Mouse (Mus musculus): ENCODE data around the gene Vta1.

Gene Vta1

DNA sequence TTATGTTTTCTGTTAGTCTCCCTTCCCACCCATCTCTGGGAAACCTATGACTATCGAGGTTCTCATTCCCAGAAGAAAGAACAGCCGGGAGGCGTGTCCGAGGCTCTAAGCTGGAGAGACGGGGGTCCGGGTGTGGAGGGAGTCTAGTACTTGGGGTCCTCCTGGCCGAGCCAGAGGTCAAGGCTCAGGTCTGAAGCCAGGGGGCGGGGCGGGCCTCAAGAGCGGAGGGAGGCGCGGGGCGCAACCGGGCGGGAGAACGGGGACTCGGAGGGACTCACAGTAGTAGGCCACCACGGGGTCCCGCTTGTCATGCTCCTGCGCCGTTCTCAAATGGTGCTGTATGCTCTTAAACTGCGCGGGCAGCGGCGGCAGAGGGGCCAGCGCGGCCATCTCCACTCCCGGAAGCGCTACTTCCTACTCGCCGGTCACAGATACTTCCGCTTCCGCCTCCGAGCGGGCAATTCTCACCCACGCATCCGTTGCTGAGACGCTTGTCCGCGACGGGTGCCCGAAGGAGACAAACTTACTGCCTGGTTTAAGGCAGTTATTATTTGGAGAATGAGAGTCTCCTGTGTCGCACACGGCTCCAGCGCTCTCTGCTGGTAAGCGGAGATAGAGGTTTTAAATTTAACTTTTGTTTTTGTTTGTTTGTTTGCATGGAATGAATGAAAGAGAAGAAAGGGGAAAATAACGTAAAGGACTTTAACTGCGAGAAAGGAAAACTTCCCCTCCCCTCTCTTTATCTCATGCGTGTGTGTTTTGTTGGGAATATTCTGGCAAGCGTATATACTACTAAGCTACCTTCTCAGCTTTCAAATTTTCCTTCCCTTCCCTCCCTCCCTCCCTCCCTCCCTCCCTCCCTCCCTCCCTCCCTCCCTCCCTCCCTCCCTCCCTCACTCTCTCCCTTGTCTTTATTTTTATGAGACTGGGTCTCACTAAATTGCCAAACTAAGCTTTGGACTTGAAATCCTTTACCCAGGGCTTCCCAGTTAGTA, at the start of gene Vta1, which contains the start of gene Nmbr:
TSS of gene Vta1 (minus strand) at position 489 of the 995 bp plus-strand sequence.
TSS of gene Nmbr (plus strand) at position 520 of the 995 bp plus-strand sequence.
- peak; percentile 97 for DNase-seq

DNA sequence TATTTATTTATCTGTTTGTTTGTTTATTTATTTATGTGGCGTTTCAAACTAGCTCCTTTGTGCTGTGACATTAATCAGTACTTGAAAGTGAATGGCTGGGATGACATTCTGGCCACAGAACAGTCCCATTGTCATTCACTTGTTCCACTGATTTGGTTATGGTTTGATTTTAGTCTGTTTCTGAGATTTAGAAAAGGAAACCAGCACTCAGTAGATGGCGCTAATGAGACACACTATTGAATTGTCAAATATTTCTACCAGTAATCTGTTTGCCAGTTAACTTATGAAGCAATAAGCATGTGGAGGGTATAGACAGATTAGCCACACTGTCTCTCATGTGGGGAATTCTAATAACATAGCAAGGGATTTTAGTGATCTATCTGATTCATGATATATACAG, 28.9 kb upstream of the Vta1 start:
- DNase-seq = peak; percentile 31

DNA sequence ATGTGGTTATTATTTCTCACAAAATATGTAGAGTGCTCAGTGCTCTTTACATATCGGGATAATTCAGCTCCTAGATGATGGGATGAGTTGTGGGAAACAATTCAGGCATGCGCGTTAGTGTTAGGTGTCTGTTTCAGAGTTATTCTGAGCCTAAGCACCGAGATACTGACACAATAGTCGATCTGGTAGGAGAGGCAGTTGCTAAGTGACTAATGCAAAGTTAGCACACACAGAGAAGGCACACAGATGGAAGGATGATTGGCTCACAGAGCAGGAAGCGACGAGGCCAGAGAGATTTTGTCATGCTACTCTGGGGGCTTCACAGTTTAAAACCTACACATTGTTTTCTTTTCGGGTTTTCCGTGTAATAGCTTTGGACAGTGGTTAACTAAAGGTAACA, 20.3 kb upstream of the Vta1 start:
- DNase-seq = no peak

DNA sequence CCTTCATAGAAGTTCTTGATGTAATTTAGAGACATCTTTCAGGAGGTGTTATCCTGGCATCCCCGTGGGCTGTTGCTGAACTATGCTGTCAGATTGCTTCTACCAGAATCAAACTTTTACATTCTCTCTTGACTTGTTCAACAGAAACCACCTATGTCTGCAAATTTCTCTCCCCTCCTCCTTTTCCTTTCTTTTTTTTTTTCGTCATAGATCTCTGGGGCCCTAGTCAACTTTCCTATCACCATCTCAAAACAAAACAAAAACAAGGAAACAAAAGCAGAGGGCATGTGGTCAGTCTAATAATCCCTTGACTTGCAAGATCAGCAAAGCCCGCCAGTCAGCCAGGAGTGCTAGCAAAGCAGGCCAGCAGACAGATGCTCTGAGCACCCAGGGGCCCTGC, 12.8 kb upstream of the Vta1 start, which contains the start of gene Gje1:
TSS of gene Gje1 (minus strand) at position 101 of the 400 bp plus-strand sequence.
- no peak for DNase-seq

DNA sequence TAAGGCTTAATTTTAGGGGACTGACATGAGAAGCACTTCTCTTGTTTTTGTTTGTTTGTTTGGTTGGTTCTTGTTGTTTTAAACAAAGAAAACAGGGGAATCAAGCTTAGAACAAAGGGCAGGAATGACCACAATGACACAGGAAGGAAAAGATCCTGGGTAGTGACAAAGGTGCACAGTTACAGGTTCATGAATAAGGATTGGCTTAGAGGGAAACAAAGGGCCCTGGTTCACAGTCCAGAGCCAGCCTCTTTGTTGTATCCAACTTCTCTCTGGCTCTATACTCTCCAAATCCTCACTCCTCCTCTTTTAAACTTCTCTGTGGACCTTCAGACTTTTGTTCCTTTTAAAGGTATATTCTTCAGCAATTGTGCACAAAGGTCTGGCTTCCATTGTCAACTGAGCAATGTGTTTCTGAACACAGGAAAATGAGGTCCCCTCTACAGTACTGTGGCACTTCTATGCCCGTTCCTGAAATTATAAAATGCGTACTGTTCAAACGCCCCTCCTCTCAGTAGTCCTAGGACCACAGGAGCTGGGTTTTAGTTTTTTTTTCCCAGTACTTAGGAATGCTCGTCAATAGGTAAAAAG, 1.4 kb downstream of the Vta1 start:
- DNase-seq = no peak

DNA sequence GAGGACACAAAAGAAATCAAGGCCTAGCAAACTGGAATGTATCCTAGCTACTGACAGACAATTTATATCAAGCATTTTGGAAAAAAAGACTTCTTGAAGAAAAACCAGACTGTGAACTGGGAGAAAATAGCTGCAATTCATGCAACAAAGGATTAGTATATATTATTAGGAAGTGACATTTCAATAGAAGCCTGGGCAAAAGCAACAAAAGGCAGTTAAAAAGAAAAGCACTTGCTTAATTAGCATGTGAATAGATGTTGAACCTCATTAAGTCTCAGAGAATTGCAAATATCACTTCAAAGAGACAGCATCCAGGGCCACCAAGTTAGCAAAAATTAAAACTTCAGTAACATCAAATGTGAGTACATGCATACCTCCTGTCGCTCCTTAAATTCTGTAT, 2.1 kb downstream of the Vta1 start:
- DNase-seq = no peak

DNA sequence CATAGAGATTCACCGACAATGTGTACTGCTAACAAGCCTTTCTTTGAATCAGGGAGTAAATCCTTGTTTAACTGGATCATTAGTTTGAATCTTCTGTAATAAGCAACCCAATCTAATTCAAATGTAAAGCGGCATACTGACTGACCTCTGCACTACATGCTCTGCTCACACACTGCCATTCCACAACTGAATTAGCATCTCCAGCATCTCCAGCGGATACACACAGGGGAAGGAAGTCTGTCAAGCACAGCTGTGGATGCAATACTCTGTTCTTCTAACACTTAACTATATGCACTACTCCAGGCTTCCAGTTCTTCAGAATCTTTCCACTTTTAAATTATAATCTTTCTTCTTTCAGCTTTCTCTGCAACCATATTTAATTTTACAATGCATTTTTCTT, 15.0 kb downstream of the Vta1 start:
- DNase-seq = no peak

DNA sequence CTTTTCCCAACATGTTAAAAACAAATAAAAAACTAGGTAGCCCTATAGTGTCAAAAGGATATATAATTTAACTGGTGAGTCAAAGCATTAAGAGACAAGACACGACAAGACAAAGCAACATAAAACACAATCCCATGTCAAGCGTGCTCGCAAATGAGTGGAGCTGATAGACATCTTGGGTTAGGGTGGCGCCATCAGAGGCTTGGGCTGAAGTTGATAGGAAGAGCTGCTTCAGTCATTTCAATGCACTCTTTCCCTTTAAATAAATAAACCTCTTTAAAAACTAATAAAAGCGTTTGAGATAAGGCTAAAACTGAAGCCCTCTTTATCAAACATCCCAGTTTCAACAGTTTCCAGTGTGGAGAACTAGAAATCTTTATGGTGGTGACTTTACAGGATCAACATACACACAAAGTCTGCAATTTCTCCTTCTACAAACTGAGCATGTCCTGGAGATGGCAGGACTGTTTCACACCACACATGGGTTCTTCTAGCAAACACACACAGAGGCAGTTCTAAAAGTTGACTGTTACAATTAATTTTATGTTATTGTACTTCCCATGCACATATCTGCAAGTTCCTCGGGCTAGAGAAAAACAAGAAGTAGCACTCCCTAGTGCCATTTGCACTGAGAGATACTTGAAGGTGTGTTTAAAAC, 16.4 kb downstream of the Vta1 start:
- DNase-seq = no peak

DNA sequence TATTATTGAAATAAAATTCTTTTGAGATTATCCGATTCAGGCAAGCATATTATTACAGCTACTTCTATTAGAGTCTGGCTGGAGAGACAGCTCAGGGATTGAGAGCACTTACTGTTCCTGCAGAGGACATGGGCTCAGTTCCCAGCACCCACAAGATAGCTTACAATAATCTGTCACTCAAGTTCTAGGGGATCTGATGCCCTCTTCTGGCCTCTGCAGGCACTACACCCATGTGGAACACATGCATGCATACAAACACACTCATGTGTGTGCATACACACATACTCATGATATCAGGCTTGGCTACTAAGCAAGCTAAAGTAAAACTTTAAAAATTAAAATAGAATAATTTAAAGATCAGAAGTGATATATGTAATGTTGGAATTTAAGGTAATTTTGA, 19.7 kb downstream of the Vta1 start:
- no peak for DNase-seq

DNA sequence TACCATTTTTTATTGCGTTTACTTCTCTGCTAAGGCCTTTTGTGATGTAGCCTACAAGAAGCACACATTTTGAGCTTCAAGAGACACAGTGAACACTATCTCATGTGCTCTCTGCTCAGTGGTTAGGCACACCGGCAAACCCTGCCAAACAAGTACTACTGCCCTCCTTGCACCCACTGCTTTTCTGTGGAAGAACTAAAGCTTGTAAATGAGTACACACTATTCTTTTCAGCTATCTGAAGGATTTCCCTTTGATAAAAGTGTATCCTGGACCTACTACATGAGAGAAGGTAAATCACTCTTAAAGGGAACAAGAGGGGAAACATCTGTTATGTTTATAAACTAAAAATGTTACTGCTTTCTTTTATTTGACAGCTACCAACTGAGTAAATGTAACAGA, 39.2 kb downstream of the Vta1 start:
- DNase-seq = no peak

DNA sequence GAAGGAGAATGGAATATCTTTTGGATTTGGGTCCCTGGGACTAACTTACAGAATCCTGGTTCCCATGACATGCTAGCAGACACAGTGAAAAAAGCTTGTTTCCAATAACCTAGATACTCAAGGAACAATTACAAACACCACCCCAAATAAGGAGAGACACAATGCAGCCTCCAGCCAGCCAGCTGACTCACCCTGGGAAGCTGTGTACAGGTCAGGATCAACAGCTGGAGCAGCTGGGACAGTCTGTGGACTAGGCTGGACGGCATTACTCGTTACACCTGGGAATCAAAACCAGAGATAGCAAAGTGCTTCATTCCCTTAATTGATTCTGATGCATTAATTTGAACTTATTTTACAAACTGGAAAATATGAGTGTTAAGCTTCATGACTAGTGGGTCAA, 44.5 kb downstream of the Vta1 start:
- DNase-seq = no peak

DNA sequence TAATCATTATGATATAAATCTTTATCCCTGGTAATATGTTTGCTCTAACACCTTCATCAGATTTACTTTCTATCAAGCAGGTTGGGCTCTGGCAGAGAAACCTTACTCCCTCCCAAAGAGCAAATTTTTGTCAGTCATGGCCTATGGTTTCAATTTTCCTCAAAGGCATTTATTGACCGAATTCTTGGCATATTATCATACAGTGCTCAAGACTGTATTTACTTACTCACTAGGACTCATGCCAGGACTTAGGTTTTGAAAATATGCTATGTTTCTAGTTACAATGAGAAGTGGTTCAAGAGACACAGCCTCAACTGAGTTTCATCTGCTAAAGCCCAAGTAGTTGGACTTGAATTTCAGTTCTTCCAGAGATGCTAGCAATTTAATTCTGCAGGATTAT, 65.7 kb downstream of the Vta1 start:
- DNase-seq = no peak

DNA sequence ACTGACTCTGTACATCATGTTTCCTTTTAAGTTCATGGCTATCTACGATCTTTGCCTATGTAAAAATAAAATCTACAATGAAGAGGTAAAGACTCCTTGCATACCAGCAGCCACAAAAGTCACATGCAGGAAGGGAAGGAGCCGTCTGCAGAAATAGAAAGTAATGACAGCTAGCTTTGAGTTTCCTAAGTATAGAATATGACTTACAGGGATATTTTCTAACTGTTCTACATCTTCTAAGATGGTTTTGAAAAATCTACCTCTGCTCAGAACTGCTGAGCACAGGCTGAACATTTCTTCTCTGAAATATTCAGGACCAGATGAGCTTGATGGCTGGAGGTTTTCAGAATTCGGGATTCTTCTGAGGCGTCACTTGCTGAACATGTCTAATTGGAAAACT, 66.3 kb downstream of the Vta1 start:
- no peak for DNase-seq

DNA sequence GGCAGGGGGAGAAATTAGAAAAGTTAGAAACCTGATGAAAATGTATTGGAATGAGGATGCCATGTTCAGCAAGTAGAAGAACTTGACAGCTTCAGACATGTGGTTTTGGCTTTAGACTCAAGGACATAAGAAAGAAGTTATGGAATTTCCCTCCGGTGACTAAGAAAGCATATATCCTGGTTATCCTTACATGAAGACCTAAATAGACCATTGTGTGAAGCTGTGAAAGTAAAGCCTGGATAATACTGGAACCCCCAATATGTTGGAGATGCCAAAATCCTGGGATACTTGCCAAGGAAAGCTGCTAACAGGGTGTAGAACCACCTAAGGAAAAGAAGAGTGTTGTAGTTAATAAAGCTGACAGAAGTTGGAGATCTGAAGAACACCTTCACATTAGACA, 79.7 kb downstream of the Vta1 start:
- no peak for DNase-seq

DNA sequence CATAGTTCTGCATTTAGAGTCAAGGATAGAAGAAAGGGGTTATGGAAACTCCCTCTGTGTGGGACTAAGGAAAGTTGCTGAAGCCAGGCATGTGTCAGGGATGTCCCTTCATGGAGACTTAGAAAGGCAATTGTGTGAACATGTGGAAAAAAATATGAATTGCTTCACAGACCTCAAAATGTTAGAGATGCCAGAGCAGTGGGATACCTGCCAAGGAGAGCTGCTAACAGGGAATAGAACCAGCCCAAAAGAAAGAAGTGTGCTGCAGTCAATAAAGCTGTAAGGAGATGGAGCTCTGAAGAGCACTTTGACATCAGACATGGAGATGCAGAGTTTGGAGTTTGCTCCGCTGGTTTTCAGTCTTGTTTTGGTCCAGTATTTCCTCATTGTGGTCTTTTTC, 86.2 kb downstream of the Vta1 start:
- DNase-seq = no peak

DNA sequence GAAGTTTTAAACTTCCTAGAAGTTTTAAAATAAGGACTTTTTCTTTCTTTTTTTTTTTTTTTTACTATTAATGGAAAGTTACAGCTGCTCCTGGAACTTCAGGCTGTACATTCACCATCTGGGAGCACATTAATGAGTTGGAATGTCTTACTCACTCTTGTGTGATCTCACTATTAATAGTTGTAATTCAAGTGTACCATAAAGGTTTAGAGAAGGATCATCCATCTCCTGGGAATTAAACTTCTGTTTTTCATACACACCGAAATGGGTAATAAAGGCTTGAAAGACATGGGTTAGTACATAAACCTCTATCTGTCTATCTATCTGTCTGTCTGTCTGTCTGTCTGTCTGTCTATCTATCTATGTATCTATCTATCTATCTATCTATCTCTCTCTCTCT, 87.1 kb downstream of the Vta1 start:
- no peak for DNase-seq

DNA sequence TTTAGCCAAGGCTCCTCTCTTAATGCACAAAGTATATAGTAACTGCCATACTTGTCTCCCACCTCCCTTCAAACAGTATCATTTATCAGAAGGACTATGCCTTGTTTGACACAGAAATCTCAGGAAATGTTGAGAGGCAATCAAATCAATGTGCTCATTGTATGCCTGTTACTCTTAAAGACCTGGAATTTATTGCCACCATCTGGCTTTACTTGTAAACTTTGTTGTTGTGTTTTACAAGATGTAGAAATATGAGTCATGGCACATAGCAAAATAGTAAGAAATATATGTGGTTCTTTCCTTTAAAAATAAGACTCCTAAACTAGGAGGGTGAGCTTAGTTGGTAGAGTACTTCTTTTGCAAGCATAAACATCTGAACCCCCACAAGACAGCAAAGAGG, 89.9 kb downstream of the Vta1 start:
- DNase-seq = no peak

DNA sequence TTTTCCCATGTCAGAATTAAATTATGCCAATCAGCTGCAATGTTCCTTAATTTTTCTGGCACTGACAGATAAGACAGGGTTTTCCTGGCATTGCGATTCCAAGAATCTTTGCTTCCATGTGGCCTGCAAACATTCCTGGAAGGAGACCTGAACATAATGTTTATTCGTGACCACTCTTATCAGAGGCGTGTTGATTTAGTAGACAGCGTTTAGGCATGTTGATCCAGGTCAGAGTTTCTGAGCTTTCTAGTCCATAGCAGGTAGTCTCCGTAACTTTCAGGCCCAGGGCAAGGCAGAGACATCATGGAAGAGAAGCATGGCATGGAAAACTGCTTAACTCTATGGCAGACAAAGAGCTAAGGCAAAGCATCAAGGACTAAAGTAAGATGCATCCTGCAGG, 97.8 kb downstream of the Vta1 start:
- no peak for DNase-seq
